Mouse (Mus musculus) brain, embryonic 14.5 days (tissue): Measurements from ENCODE around the gene Med12l.

Source experiments
- CTCF ChIP-seq: fragments of 200-500 bp; IDR thresholded peaks from 2 replicates; pipeline ENCODE4 v1.5.1; 2012; ENCODE audit warnings: inconsistent platforms, mild to moderate bottlenecking, moderate library complexity, borderline replicate concordance; ENCODE audit not compliant: insufficient read depth, insufficient read length; ENCODE audit errors: extremely low read depth
- POLR2A ChIP-seq: fragments of 200-500 bp; IDR thresholded peaks from 2 replicates; pipeline ENCODE4 v1.6.1; 2012; ENCODE audit warnings: mild to moderate bottlenecking, inconsistent platforms, borderline replicate concordance; ENCODE audit not compliant: poor library complexity, insufficient read depth, insufficient read length, severe bottlenecking; ENCODE audit errors: extremely low read depth

DNA sequence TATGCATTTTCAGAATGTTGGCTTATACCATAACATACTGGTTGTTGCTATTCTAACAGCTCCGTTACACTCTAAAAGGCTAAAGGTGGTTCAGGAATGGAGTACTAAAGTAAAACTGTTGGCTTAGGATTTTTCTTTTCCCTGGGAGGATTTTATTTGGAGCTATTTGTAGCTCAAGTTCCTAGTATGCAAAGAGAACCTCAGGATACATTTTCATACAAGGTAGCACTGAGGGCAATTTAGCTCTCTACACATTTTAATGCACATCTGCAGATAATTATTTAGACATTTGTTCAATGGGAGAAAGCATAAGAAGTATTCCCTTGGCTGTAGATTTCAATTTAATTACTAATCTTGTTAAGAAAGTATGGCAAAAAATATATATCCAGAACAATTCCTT is 356.3 kb downstream of the Med12l start:
- no peak for TF ChIP-seq CTCF
- no peak for TF ChIP-seq POLR2A
